Mouse (Mus musculus): ENCODE results near the gene Aldh1a2. TPM values are rescaled to one million over a fixed set of nuclear protein-coding genes. Genes with fewer than 3 reads are reported as not detected.

The Aldh1a2 gene
- 6.2 and 6.7 TPM in 2 replicates for polyA plus RNA-seq (2016; fragmentation: Nextera tagmentation; extraction: Ambion mirVana)

DNA sequence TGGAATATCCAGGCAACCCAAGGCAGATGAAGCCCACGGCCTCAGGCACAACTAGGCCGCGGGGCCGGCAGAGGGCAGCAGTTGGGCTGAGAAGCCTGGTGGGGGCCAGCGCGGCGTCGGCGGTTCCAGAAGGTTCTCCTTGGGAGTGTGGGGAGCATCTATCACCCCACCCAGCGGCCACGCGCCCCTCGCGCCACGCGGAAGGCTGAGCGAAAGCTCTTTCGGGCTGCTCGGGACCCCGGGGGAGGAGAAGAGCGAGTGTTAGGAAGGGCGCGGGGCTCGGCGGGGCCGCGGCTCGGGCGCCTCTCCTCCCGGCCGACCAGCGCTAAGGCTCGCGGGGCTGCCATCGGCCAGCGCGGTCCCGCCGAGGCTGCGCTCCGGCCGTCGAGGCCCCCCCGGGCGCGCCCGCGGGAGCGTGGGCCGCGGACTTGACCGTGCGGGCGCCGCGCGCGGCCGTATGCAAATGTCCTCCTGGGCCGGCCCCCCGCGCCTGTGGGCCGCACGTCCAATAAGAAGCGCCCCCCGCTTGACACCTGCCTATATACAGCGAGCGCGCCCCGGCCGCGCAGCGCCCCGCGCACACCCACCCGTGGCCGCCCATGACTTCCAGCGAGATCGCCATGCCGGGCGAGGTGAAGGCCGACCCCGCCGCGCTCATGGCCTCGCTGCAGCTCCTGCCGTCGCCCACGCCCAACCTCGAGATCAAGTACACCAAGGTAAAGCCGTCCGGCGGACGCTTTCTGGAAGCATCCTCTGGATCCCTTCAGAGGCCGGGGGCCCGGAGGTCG is at the start of gene Aldh1a2:
Gene Aldh1a2 (plus strand): TSS at position 542 of the 788 bp plus-strand sequence.
- no peaks in the 10 kb centered on the region for H3K9me3 ChIP-seq (replicated peaks)
- peaks cover 82% of the 10 kb centered on the region for H3K27me3 ChIP-seq (replicated peaks)
- H3K4me2 ChIP-seq, result peak within 1 kb of the TSS; percentile 74
- WGBS (ENCODE audit: insufficient replicate concordance), result 3% methylated on average over 91 of the region's 97 CpGs
- no peaks in the 10 kb centered on the region for H3K36me3 ChIP-seq
- peak within 1 kb of the TSS; percentile 53 for H3K4me3 ChIP-seq
- H3K4me1 ChIP-seq, result peaks cover 13% of the 10 kb centered on the region; the same call in 1 of the 2 replicates
- no peak within 1 kb of the TSS for H3K27ac ChIP-seq
- no peak for ATAC-seq
- H3K9ac ChIP-seq, result no peak within 1 kb of the TSS

DNA sequence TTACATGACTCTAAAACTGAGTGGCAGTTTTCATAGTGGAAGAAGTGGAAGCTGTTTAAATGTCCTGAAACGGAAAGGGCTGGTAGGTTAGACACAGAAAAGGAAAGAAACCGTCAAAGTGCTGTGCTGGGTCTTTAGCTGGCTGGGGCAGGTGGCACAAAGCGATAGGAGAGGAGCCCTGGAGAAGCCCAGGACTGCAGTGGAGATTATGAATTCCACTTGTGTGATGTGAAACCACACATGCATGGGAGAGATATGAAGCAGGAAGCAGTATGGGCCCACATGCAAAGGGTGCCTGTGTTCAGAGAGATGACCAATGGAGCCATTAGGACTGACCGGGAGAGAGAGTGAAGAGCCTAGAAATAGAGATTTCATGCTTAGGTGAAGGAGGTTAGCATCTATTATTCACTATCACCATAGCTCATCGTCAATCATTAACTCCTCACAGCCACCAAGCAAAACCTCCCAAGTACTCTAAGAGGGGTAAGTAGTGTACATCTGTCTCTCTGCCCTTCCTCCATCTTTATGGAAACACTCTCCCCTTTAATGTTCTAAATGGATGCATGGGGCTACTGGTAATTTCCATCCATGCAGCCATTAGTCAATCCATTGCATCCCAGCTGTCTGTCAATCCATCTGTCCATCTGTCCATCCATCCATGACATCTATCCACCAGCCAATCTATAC is 49.4 kb upstream of the Aldh1a2 start:
- Histone ChIP-seq H3K36me3 (no peaks in the 10 kb centered on the region), H3K9me3 (replicated peaks) (no peaks in the 10 kb centered on the region), H3K4me2 (peak overlapping the region; percentile 67), H3K27me3 (replicated peaks) (no peaks in the 10 kb centered on the region), H3K27ac (peak overlapping the region; percentile 98), H3K9ac (peak overlapping the region; percentile 71), H3K4me1 (peaks cover 86% of the 10 kb centered on the region), H3K4me3 (peak overlapping the region; percentile 33)
- 27% methylated on average over 5 of the region's 5 CpGs for WGBS (ENCODE audit: insufficient replicate concordance)
- ATAC-seq, result peak; percentile 95

DNA sequence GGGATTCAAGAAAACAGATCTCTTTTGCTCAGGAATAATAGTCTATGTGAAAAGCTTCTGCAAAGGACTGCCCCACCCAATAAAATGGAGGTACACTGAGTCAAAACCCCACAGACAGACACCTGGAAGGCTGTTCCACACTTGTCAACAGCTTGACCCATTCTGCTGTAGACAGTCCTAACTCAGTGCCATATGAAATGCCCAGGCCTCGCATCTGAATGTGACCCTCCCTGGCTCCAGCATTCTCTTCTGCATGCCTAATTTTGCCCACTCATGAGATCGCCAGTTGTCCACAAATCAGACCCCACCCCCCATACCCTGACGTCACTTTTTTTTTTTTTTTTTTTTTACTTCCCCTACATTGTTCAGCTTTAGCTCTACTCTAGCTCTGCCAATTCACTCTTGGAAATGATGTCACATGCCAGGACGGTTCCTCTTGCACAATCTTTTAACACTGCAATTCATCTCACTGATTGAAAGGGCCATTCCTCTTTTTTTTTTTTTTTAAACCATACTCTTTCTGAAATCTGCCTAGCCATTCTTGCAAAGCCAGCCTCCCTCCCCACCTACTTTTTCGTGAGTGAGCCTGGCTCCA is 48.6 kb upstream of the Aldh1a2 start:
- ATAC-seq, result no peak
- peak overlapping the region; percentile 98 for H3K27ac ChIP-seq
- no peaks in the 10 kb centered on the region for H3K36me3 ChIP-seq
- WGBS (ENCODE audit: insufficient replicate concordance), result 25% methylated on average over 4 of the region's 5 CpGs
- peak overlapping the region; percentile 61 for H3K9ac ChIP-seq
- no peaks in the 10 kb centered on the region for H3K27me3 ChIP-seq (replicated peaks)
- H3K9me3 ChIP-seq (replicated peaks), result no peaks in the 10 kb centered on the region
- peak overlapping the region; percentile 67 for H3K4me2 ChIP-seq
- peak overlapping the region; percentile 33; the same call in 1 of the 2 replicates for H3K4me3 ChIP-seq
- peaks cover 83% of the 10 kb centered on the region for H3K4me1 ChIP-seq

DNA sequence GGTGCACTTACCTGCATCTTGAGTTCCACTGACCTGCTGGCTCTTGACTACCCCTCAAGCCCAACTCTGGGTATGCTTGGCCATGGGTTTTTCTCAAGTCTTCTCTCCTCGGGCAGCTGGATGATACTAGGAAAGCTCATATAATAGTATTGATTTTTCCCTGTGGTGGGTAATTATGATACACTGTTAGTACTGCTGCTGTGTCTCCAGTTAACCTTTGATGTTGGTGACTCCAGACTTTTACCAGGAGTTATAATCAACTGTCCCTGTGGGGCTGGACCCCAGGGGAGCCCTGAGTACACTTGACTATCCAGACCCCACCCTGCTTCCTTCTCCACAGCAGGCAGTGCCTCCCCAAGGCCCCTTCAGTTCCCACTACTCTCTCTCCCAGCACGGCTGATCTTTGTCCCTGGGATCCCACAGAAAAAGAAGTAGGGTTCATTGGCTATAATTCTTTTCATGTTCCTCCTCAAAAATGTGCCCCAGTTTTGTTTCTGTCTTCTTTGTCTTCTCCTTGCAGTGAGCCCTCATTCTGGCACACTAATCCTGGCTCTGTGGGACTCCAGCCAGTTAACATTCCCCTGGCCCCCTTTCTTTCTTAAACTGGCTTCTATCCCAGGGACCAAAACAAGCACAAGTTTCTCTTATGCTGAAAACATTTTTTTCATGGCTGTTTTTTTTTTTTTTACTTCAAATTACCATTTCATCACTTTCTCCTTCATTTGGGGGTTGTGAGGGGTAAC is 47.9 kb upstream of the Aldh1a2 start:
- peaks cover 81% of the 10 kb centered on the region for H3K4me1 ChIP-seq
- H3K4me3 ChIP-seq, result no peak overlapping the region
- peak overlapping the region; percentile 23 for H3K4me2 ChIP-seq
- peak overlapping the region; percentile 98 for H3K27ac ChIP-seq
- H3K9me3 ChIP-seq (replicated peaks), result no peaks in the 10 kb centered on the region
- WGBS (ENCODE audit: insufficient replicate concordance), result 30% methylated on average over 2 of the region's 2 CpGs
- H3K27me3 ChIP-seq (replicated peaks), result no peaks in the 10 kb centered on the region
- peak overlapping the region; percentile 44 for H3K9ac ChIP-seq
- no peak for ATAC-seq
- H3K36me3 ChIP-seq, result no peaks in the 10 kb centered on the region

DNA sequence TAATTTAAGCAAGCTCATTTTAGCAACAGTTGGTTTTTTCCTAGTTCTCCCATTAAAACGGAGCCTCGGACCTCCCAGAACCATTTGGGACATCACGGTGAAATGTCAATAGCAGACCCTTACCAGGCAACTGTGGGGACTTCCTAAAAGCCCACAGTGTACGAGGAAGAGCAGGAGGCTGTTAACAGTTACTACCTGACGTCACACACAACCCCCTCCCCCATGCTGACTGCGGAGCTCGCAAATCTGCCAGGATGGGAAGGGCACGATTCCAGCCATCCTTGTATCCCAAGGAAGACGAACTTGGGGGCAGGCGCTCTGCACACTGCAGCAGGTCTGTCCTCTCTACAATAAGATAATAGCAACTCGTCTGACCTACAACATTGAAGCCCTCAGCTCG is 47.1 kb upstream of the Aldh1a2 start, which contains the start of gene Aqp9:
Gene Aqp9 (minus strand): TSS at position 172 of the 400 bp plus-strand sequence.
- Histone ChIP-seq H3K4me2 (peak within 1 kb of the TSS; percentile 23), H3K4me3 (no peak within 1 kb of the TSS), H3K36me3 (no peaks in the 10 kb centered on the region), H3K9me3 (replicated peaks) (no peaks in the 10 kb centered on the region), H3K4me1 (peaks cover 73% of the 10 kb centered on the region), H3K9ac (peak within 1 kb of the TSS; percentile 44), H3K27me3 (replicated peaks) (no peaks in the 10 kb centered on the region), H3K27ac (peak within 1 kb of the TSS; percentile 98)
- 45% methylated on average over 12 of the region's 12 CpGs for WGBS (ENCODE audit: insufficient replicate concordance)
- no peak for ATAC-seq

DNA sequence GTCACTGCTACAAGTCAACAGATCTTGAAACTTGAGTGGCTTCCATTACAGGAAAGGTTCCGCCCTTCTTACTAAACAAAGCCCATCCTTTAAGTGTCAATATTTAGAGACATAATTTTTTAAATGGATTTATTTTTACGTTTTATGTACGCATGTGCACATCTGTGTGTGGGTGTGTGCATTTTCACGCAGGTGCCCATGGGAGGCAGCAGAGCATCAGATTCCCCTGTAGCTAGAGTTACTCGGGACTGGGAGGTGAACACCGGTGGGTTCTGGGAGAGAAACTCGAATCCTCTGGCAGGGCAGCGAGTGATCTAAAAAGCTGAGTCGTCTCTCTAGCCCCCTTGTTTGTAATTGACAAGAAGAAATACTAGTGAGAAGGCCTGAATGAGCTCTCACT is 42.1 kb upstream of the Aldh1a2 start:
- no peak overlapping the region for H3K4me3 ChIP-seq
- WGBS (ENCODE audit: insufficient replicate concordance), result 57% methylated on average over 9 of the region's 9 CpGs
- no peaks in the 10 kb centered on the region for H3K9me3 ChIP-seq (replicated peaks)
- no peak for ATAC-seq
- H3K4me2 ChIP-seq, result no peak overlapping the region
- H3K4me1 ChIP-seq, result peaks cover 56% of the 10 kb centered on the region
- H3K27me3 ChIP-seq (replicated peaks), result no peaks in the 10 kb centered on the region
- H3K27ac ChIP-seq, result peak overlapping the region; percentile 20; the same call in 1 of the 2 replicates
- H3K36me3 ChIP-seq, result no peaks in the 10 kb centered on the region
- no peak overlapping the region for H3K9ac ChIP-seq

DNA sequence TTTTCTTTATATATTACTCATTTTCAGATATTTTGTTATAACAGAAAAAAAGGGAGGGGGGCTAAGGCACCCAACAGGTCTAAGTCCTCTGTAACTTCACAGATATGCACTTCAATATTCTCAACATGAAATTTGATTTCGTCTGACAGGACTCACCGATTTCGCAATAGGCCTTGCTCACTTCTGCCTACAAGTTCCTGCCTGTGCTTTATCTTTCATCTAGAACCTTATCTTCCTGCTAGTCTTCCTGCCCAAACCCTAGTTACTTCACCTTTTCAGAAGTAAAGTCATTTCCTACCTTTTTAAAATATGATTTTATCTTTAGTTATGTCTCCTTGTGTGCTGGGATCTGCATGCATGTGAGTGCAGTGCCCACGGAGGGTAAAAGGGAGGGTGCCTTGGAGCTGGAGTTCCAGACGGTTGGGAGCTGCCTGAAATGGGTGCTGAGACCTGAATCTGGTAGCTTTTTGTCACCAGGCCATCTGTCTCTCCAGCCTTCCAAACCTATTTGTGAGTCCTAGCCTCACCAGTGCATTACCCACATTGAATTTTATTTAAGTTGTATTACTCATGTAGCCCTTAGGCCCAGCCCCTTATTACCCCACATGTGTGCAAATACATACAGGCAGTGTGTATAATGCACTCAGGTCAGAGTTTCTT is 41.1 kb upstream of the Aldh1a2 start:
- Histone ChIP-seq H3K4me1 (peaks cover 56% of the 10 kb centered on the region), H3K9ac (no peak overlapping the region), H3K4me2 (no peak overlapping the region), H3K4me3 (no peak overlapping the region), H3K27me3 (replicated peaks) (no peaks in the 10 kb centered on the region), H3K27ac (peak overlapping the region; percentile 52), H3K36me3 (no peaks in the 10 kb centered on the region), H3K9me3 (replicated peaks) (no peaks in the 10 kb centered on the region)
- no peak for ATAC-seq
- WGBS (ENCODE audit: insufficient replicate concordance), result 33% methylated on average over 5 of the region's 5 CpGs

DNA sequence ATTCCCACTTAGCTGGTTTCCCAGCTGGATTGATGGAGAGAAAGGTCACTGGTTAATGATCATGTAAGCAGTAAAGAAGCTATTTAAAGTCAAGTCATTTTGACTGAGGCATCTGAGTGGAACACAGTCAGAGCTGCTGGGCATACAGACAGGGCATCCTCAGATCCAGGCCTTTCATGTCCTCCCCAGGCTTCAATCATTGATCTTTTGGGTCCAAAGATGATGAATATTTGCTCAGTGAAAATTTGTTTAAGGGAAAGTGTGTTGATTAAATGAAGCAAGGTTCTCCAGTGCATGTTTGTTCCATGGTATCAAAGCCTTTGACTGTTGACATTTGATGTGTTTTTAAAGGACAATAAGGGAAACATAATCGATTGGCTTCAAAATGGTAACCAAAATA is 39.9 kb upstream of the Aldh1a2 start:
- Histone ChIP-seq H3K4me1 (peaks cover 64% of the 10 kb centered on the region), H3K27me3 (replicated peaks) (no peaks in the 10 kb centered on the region), H3K9ac (no peak overlapping the region), H3K4me3 (no peak overlapping the region), H3K27ac (peak overlapping the region; percentile 52; the same call in 1 of the 2 replicates), H3K9me3 (replicated peaks) (no peaks in the 10 kb centered on the region), H3K4me2 (no peak overlapping the region), H3K36me3 (no peaks in the 10 kb centered on the region)
- ATAC-seq, result no peak
- WGBS (ENCODE audit: insufficient replicate concordance), result 74% methylated on average over 1 of the region's 1 CpGs

DNA sequence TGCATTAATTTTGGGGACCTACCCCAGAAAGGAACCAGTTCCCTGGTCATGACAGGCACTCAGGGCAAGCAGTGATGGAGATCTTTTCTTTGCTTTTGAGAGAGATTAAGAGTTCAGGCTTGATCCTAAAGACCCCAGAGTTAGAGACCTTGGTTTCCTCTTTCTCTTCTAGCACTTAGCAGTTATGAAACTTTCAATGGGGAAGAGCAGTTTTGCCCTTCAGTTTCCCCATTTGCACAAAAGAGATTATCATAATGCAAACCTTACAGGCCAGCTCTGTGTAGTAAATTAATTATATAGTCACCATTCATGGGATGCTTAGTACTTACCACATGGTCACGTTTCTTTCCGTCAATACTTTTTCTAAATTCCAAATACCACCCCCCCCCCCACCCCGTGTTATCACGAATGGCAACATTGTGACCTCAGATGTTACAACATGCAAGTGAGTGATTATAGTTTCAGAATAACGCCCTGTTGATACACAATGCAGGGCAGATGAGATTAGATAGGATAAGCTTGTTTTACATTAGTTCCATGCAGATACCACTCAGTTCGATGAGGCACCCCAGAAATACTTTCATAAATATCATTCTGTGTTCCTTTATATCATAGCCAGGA is 36.2 kb upstream of the Aldh1a2 start:
- H3K9ac ChIP-seq, result no peak overlapping the region; the same call in 1 of the 2 replicates
- peaks cover 59% of the 10 kb centered on the region for H3K4me1 ChIP-seq
- H3K27ac ChIP-seq, result peak overlapping the region; percentile 56
- no peaks in the 10 kb centered on the region for H3K9me3 ChIP-seq (replicated peaks)
- no peaks in the 10 kb centered on the region for H3K27me3 ChIP-seq (replicated peaks)
- 20% methylated on average over 6 of the region's 6 CpGs for WGBS (ENCODE audit: insufficient replicate concordance)
- H3K36me3 ChIP-seq, result no peaks in the 10 kb centered on the region
- ATAC-seq, result peak; percentile 79
- H3K4me2 ChIP-seq, result peak overlapping the region; percentile 19
- no peak overlapping the region for H3K4me3 ChIP-seq

DNA sequence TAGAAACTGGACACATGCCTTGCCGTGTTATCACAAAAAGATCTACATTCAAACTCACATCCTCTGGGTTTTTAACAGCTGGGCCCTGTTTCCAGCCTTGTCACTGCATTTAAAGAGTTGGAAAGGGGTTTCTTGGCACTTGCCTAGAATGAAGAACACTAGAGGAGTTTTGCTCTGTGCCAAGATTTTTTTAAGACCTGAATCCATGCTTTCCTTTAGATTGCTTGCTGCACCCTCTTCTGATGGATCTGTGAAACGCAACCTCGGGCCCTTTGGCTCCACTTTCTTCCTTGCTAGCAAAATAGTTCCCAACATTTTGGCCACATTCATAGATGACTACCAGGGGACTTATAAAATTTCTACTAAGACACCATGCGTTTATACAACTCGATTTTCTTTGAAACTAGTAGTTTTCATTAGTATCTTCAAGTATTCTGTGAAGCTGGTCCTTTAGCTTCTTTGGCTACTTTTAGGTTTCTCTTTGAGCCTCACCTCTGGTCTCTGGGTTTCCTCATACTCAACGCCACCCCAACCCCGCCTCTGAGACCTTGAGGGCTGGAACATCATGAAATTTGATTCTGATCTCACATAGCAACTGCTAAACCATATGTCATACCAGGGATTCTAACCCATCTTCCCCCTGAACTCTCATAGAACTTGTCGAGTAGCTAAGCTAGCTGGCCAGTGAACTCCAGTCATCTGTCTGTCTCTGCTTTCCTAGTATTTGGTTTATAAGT is 35.5 kb upstream of the Aldh1a2 start:
- H3K27ac ChIP-seq, result peak overlapping the region; percentile 56
- H3K4me2 ChIP-seq, result peak overlapping the region; percentile 19
- ATAC-seq, result no peak
- no peak overlapping the region; the same call in 1 of the 2 replicates for H3K9ac ChIP-seq
- peaks cover 56% of the 10 kb centered on the region for H3K4me1 ChIP-seq
- H3K27me3 ChIP-seq (replicated peaks), result no peaks in the 10 kb centered on the region
- H3K36me3 ChIP-seq, result no peaks in the 10 kb centered on the region
- H3K4me3 ChIP-seq, result no peak overlapping the region
- 60% methylated on average over 8 of the region's 8 CpGs for WGBS (ENCODE audit: insufficient replicate concordance)
- no peaks in the 10 kb centered on the region for H3K9me3 ChIP-seq (replicated peaks)

Data from liver, embryonic 12.5 days (tissue).